Mouse (Mus musculus) macrophage (primary cell): ENCODE results near the gene Slc25a14. TPM values are rescaled to one million over a fixed set of nuclear protein-coding genes. Genes with fewer than 3 reads are reported as not detected.
A peak's percentile ranks its signal among the peaks of the same experiment; 100 is the strongest.

ENCODE experiments used
- H3K27ac ChIP-seq: fragments of 350-480 bp; formaldehyde crosslinking; 2 replicates; pipeline ENCODE4 v1.9.0; 2021
- H3K36me3 ChIP-seq: fragments of 350-480 bp; formaldehyde crosslinking; 2 replicates; pipeline ENCODE4 v1.9.0; 2021; ENCODE audit errors: inconsistent target
- H3K4me3 ChIP-seq: fragments of 350-480 bp; formaldehyde crosslinking; 2 replicates; pipeline ENCODE4 v1.9.0; 2021; ENCODE audit errors: inconsistent target
- H3K79me2 ChIP-seq: fragments of 350-480 bp; formaldehyde crosslinking; 2 replicates; pipeline ENCODE4 v1.9.0; 2021; ENCODE audit errors: inconsistent target
- WGBS: methylation state at CpG from one replicate; pipeline ENCODE4 v1.1.7; 2026; ENCODE audit warnings: inconsistent platforms; ENCODE audit not compliant: missing documents; 5-methylcytosine and 5-hydroxymethylcytosine counted together
- polyA plus RNA-seq: library from polyadenylated mRNA; stranded (reverse); fragments of 250-400 nt; gene quantifications from 3 replicates; pipeline ENCODE4 v1.2.4, GENCODE M21; 2018; ENCODE audit warnings: inconsistent platforms
- total RNA-seq, 78 experiments: library from RNA; depleted of rRNA; stranded (reverse); fragments of 250-400 nt; gene quantifications; 1 replicate in 9 of 78; 2 replicates in 24 of 78; 3 replicates in 43 of 78; 4 replicates in 2 of 78; pipeline ENCODE4 v1.2.4; 2018; ENCODE audit warnings: inconsistent platforms in 56 of 78

Gene Slc25a14
- total RNA-seq (2018; cell fraction: chromatin; rRNA removed) = 10 to 100 TPM in 12 of 26 experiments, 1 to 10 TPM in 14; 2.3 to 18.5 (median 9.7) TPM
- 1 to 10 TPM; 3.0 to 7.1 (median 5.5) TPM for total RNA-seq (2018; cell fraction: cytosol; rRNA removed)
- total RNA-seq (2018; cell fraction: nucleus; rRNA removed) = 10 to 100 TPM in 6 of 26 experiments, 1 to 10 TPM in 20; 2.8 to 14.3 (median 6.4) TPM
- 4.4 to 6.2 TPM (median 4.7 TPM) in 3 replicates for polyA plus RNA-seq

DNA sequence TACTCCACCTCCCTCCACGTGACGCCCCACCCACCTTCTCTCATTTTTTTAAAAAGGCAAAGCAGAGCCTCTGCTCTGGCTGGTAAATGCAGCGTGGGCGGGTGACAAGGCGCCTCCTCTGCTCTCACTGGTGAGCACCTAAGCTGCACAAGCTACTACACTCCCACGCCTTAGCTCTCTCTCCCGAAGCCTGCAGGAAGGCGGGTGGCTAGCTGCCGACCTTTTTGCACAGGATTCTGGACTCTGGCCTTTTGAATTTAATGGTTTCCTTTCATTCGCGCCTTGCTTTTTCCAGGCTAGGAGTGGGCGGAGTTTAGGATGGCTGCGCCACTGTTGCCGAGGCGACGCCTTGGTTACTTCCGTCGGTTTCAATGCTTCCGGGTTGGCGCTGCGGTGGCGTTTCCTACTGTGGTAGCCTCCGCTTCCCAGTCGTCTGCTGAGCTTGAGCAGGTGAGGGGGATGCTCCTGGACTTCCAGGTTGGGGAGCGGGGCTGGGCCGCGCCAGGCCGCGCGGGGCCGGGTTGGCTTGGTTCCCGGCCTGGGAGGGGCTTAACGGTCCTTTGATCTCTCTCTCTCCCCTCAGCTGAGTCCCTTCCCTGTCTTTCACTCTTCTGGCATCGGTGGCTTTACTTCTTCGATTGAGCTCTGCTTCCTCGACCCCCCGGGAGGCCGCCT lies at the start of gene Slc25a14:
Slc25a14 (plus strand) TSS at position 35 of the 675 bp plus-strand sequence.
- no peaks in the 10 kb centered on the region for H3K36me3 ChIP-seq
- H3K27ac ChIP-seq = peak within 1 kb of the TSS; percentile 38
- no peaks in the 10 kb centered on the region for H3K79me2 ChIP-seq
- peak within 1 kb of the TSS; percentile 52 for H3K4me3 ChIP-seq
- WGBS = 23% methylated on average over 27 of the region's 38 CpGs

DNA sequence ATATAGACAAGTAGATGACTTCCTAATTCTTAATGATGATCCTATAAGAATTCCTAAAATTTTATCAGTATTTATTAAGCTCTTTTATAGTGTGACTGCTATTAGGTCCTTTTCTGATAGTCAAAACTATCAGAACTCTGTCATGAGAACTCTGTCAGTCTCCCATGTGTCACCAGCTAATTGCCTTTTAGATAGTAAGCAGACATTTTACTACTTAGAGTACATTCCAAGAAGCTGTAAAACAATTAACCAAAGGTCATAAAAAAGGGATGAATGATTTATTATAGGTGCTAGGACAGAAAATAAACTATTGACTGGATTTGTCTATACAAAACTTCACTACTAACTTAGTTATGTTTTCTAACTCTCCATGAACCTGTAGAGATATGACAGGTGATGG lies 39.9 kb upstream of the Slc25a14 start:
- no peaks in the 10 kb centered on the region for H3K79me2 ChIP-seq
- no peak overlapping the region for H3K27ac ChIP-seq
- no peak overlapping the region for H3K4me3 ChIP-seq
- no peaks in the 10 kb centered on the region for H3K36me3 ChIP-seq

GRCm38 (mm10) chrX:48593721-48594098 lies 29.5 kb upstream of the Slc25a14 start:
- Histone ChIP-seq H3K79me2 (peaks cover 14% of the 10 kb centered on the region; the same call in 1 of the 2 replicates), H3K4me3 (peak overlapping the region; percentile 42), H3K36me3 (no peaks in the 10 kb centered on the region; the same call in 1 of the 2 replicates), H3K27ac (no peak overlapping the region)
- WGBS = 33% methylated on average over 9 of the region's 15 CpGs

DNA sequence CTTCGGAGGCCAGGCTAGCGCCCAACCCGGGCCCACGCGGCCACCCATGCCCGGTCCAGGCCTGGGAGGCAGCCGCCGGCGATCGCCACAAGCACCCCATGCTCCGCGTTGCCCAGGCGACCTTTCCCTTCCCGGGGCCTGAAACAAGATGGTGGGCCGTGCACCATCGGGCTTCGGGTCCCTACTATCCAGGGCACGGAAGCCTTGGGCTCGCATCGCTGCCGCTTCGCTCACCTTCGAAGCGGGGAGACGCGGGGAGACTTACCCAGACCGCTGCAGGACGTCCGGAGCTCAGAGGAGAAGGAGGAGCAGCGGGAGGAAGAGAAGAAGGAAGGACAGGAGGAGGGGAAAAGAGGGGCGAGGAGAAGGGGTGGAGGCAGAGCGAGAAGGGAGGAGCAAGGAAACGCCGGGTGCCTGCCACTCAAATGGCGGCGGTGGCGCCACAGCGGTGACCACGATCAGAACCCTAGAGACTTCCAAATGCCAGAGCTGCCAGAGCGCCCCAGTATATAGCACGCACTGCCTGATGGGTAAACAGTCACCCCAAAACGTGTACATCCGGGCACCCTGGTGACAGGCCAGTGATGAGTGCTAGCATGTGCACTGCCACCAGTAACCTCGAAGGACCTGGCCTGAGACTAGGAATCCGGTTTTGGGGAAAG lies 29.0 kb upstream of the Slc25a14 start, which contains the start of gene Zfp280c:
Zfp280c (minus strand) TSS at position 406 of the 662 bp plus-strand sequence.
- Histone ChIP-seq H3K36me3 (no peaks in the 10 kb centered on the region), H3K27ac (no peak within 1 kb of the TSS), H3K79me2 (peaks cover 14% of the 10 kb centered on the region; the same call in 1 of the 2 replicates), H3K4me3 (peak within 1 kb of the TSS; percentile 42)
- WGBS = 25% methylated on average over 30 of the region's 45 CpGs

- Histone ChIP-seq H3K36me3 (no peaks in the 10 kb centered on the region), H3K79me2 (peaks cover 14% of the 10 kb centered on the region; the same call in 1 of the 2 replicates), H3K4me3 (no peak overlapping the region), H3K27ac (no peak overlapping the region)
- WGBS = 63% methylated on average over 1 of the region's 9 CpGs
Observed at GRCm38 (mm10) chrX:48596053-48596452, 27.2 kb upstream of the Slc25a14 start.

DNA sequence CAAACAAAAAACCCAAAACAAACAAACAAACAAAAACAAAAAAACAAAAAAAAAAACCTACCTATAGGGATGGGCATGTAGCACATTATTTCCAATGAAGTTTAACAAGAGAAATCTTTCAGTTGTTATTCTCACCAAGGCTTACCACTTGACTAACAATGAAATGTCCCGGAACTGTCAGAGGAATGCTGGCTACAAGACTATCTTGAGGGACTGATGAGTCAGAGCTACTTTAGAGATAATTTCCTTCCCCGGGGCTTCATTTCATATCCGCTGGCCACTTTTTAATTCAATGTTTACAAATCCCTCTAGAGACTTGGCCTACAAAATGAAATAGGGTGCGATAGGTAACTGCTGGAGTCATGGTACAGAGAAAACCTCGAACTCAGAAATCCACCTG lies 26.3 kb upstream of the Slc25a14 start:
- Histone ChIP-seq H3K36me3 (no peaks in the 10 kb centered on the region), H3K4me3 (no peak overlapping the region), H3K79me2 (peaks cover 14% of the 10 kb centered on the region; the same call in 1 of the 2 replicates), H3K27ac (no peak overlapping the region)
- 88% methylated on average over 5 of the region's 5 CpGs for WGBS

DNA sequence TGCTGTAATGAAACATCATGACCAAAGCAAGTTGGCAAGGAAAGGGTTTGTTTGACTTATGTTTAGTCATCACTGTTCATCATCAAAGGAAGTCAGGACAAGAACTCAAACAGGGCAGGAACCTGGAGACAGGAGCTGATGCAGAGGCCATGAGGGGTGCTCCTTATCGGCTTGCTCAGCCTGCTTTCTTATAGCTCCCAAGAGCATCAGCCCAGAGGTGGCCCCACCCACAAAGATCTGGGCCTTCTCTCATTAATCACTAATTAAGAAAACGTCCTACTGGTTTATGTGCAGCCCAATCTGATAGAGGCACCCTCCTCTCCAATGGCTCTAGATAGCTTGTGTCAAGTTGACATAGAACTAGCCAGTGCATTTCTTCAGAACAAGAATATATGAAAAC lies 18.3 kb upstream of the Slc25a14 start:
- 71% methylated on average over 2 of the region's 2 CpGs for WGBS
- Histone ChIP-seq H3K36me3 (no peaks in the 10 kb centered on the region), H3K4me3 (no peak overlapping the region), H3K79me2 (no peaks in the 10 kb centered on the region), H3K27ac (no peak overlapping the region)

DNA sequence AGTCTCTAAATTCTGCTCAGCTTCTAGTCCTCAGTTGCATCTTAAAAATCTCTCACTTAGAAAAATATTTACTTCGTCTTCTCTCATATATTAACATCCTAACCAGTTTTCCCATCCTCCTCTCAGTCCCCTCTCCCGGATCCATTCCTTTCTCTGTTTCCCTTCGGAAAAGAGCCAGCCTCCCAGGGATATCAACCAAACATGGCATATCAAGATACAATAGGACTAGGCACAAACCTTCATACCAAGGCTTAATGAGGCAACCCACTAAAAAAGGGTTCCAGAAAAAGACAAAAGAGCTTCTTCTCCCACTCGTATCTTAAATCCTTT lies 199 bp upstream of the Slc25a14 start:
- 44% methylated on average over 3 of the region's 4 CpGs for WGBS
- Histone ChIP-seq H3K79me2 (no peaks in the 10 kb centered on the region), H3K36me3 (no peaks in the 10 kb centered on the region), H3K4me3 (peak overlapping the region; percentile 52), H3K27ac (peak overlapping the region; percentile 38)

DNA sequence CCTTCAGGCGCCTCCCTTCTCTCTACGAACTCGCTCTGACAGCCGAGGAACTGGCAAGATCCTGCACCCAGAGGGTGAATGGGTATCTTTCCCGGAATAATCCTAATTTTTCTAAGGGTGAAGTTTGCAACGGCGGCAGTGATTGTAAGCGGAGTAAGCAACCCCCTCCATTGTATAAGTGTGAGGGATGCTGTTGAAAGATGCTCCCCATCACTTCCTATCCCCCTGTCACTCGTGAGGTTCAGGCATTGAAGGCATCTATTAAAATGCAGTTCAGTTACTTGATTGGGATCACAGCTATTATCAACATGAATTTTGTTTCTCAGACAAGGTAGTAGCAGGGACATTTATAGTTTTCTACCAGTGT lies 824 bp downstream of the Slc25a14 start:
- Histone ChIP-seq H3K27ac (no peak overlapping the region), H3K4me3 (peak overlapping the region; percentile 52), H3K79me2 (no peaks in the 10 kb centered on the region), H3K36me3 (no peaks in the 10 kb centered on the region)
- WGBS = 35% methylated on average over 5 of the region's 9 CpGs

- no peak overlapping the region for H3K4me3 ChIP-seq
- no peaks in the 10 kb centered on the region for H3K36me3 ChIP-seq
- 79% methylated on average over 2 of the region's 2 CpGs for WGBS
- no peaks in the 10 kb centered on the region for H3K79me2 ChIP-seq
- H3K27ac ChIP-seq = no peak overlapping the region
Observed at GRCm38 (mm10) chrX:48637032-48637431, 13.8 kb downstream of the Slc25a14 start.

DNA sequence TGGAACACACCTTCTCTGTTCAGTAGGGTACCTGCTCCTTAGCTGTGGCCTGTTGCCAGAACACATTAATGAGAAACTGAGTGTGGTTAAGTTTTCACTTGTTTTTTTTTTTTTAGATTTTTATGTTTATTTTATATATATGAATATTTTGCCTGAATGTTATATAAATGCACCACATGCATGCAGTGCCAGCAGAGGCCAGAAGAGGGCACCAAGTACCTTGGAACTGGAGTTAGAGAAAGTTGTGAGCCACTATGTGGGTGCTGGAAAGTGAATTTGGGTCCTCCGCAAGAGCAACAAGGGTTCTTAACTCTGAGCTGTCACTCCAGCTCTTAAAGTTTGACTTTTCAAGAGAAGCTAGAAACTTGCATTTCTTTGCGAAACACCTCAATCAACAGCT lies 20.9 kb downstream of the Slc25a14 start:
- WGBS = 70% methylated on average over 1 of the region's 2 CpGs
- H3K4me3 ChIP-seq = no peak overlapping the region
- H3K36me3 ChIP-seq = no peaks in the 10 kb centered on the region
- H3K27ac ChIP-seq = no peak overlapping the region
- no peaks in the 10 kb centered on the region for H3K79me2 ChIP-seq

GRCm38 (mm10) chrX:48666807-48667206 lies 43.6 kb downstream of the Slc25a14 start:
- Histone ChIP-seq H3K4me3 (no peak overlapping the region), H3K36me3 (no peaks in the 10 kb centered on the region), H3K27ac (no peak overlapping the region), H3K79me2 (no peaks in the 10 kb centered on the region)
- 64% methylated on average over 3 of the region's 6 CpGs for WGBS

- no peak overlapping the region for H3K27ac ChIP-seq
- H3K4me3 ChIP-seq = no peak overlapping the region
- 71% methylated on average over 2 of the region's 3 CpGs for WGBS
- H3K79me2 ChIP-seq = no peaks in the 10 kb centered on the region
- no peaks in the 10 kb centered on the region for H3K36me3 ChIP-seq
Observed at GRCm38 (mm10) chrX:48669588-48669987, 46.4 kb downstream of the Slc25a14 start.

DNA sequence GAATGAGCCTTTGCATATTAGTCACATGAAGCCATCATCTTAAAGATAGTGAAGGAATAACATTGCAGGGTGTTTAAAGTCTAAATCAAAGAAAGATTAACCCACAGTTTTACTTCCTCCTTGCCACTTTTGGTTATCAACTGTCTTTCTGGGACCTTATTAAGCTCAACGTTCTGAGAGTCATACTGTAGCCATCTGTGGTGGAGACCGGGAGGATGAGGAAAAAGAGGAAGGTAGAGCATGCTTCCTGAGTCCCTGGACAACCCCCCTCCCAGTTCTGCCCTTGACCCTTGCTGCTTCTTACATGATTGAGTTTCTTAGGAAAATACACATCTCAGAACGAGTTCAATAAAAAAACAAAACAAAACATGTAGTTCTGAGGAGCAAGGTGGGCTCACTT lies 48.5 kb downstream of the Slc25a14 start:
- Histone ChIP-seq H3K36me3 (no peaks in the 10 kb centered on the region), H3K79me2 (no peaks in the 10 kb centered on the region), H3K4me3 (no peak overlapping the region), H3K27ac (no peak overlapping the region)
- WGBS = 38% methylated on average over 3 of the region's 3 CpGs

DNA sequence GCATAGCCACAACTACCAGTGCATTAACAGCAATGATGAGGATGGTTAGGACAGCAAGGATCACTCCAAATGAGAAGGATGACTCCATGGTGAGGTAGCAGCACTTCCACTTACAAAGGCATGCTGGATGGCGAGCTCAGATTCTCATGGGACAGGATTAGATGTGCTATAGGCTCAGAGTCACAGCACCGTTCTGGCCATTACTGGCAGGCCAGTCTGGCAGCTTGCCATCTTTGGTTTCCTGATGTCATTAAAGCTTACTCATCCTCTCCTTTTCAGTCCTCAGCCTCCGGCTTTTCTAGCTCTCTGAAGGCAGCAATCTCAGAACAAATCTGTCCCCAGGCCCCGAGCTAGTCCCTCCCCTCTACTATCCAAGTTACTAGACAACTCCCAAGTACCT lies 51.0 kb downstream of the Slc25a14 start, which contains the start of gene Gpr119:
Gpr119 (minus strand) TSS at position 308 of the 400 bp plus-strand sequence.
- WGBS = 60% methylated on average over 4 of the region's 4 CpGs
- Histone ChIP-seq H3K27ac (no peak within 1 kb of the TSS), H3K79me2 (no peaks in the 10 kb centered on the region), H3K4me3 (no peak within 1 kb of the TSS), H3K36me3 (no peaks in the 10 kb centered on the region)
